Mouse (Mus musculus) cortical plate, adult 2 months (tissue): ENCODE results near the gene Sdc3.

Experiments
- CTCF ChIP-seq: fragments of 200-500 bp; IDR thresholded peaks from 2 replicates; pipeline ENCODE4 v1.5.1; 2011; ENCODE audit warnings: mild to moderate bottlenecking, control low read depth, low read length; ENCODE audit not compliant: insufficient read depth; ENCODE audit errors: extremely low read depth
- POLR2A ChIP-seq: fragments of 200-500 bp; IDR thresholded peaks from 2 replicates; pipeline ENCODE4 v1.6.1; 2011; ENCODE audit warnings: mild to moderate bottlenecking, low read length, control low read depth; ENCODE audit not compliant: insufficient read depth; ENCODE audit errors: extremely low read depth

DNA sequence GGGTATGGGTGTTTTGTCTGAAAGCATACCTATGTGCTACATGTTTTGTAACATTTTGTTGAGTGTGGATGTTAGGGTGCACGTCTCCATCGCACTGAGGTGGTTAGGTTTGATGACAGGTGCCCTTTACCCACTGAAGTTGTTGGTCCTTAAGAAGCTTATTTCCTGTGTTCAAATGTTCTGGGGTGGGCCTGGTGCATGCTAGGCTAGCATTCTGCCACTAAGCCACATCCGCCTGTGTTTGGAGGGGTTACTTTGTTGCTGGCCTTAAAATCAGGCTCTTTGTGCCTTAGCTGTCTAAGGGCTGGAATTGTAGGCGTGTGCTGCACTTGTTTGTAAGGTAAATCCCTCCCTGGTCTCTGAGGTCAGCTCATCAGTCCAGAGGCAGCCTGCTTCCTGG, 17.5 kb upstream of the Sdc3 start:
- no peak for TF ChIP-seq POLR2A
- TF ChIP-seq CTCF: no peak
